Mouse (Mus musculus): ENCODE data around the gene Ap5z1.

- TF ChIP-seq GATA1 (IDR thresholded peaks at IDR 0.05; ENCODE audit: borderline replicate concordance, low read length) (no peak), FLI1 (IDR thresholded peaks at IDR 0.05; ENCODE audit: low read length) (no peak)
Observed at GRCm38 (mm10) chr5:142495321-142496096, 31.8 kb downstream of the Ap5z1 start.
